Mouse (Mus musculus) heart, adult 2 months (tissue): ENCODE data around the gene Defb25. TPM values are rescaled to one million over a fixed set of nuclear protein-coding genes. Genes with fewer than 3 reads are reported as not detected.

Experiments used
- DNase-seq, 2 experiments: peaks; one replicate each; pipeline ENCODE4 v3.0.0; 2021
- H3K27ac ChIP-seq: fragments of 200-600 bp; 2 replicates; pipeline ENCODE4 v1.8.1; 2022
- H3K27me3 ChIP-seq: fragments of 200-500 bp; 2 replicates; pipeline ENCODE4 v1.6.1; 2012; ENCODE audit warnings: mild to moderate bottlenecking, low read length, inconsistent platforms, mixed read lengths; ENCODE audit not compliant: control insufficient read depth, insufficient read depth
- H3K36me3 ChIP-seq: fragments of 200-500 bp; 2 replicates; pipeline ENCODE4 v1.6.1; 2012; ENCODE audit warnings: low read length, inconsistent platforms; ENCODE audit not compliant: control insufficient read depth, insufficient read depth
- H3K4me1 ChIP-seq: fragments of 200-500 bp; 2 replicates; pipeline ENCODE4 v1.6.1; 2011; ENCODE audit warnings: low read length; ENCODE audit not compliant: control insufficient read depth, insufficient read depth
- H3K4me3 ChIP-seq: fragments of 200-600 bp; 2 replicates; pipeline ENCODE4 v1.8.1; 2022
- H3K79me2 ChIP-seq: fragments of 200-500 bp; replicated peaks from 2 replicates; pipeline ENCODE4 v1.6.1; 2012; ENCODE audit warnings: mild to moderate bottlenecking, inconsistent platforms, low read length, moderate library complexity, mixed read lengths; ENCODE audit not compliant: control insufficient read depth, insufficient read depth
- H3K9ac ChIP-seq: fragments of 200-500 bp; 2 replicates; pipeline ENCODE4 v1.6.1; 2012; ENCODE audit warnings: low read depth, mild to moderate bottlenecking, control low read depth, inconsistent platforms, low read length, mixed read lengths
- CTCF ChIP-seq: fragments of 200-600 bp; IDR thresholded peaks from 2 replicates; pipeline ENCODE4 v1.8.1; 2022; ENCODE audit warnings: antibody characterized with exemption, mild to moderate bottlenecking, moderate library complexity
- EP300 ChIP-seq: fragments of 200-500 bp; IDR thresholded peaks from 2 replicates; pipeline ENCODE4 v1.6.1; 2011; ENCODE audit warnings: low read depth, low read length, control low read depth; ENCODE audit not compliant: insufficient read depth
- POLR2A ChIP-seq: fragments of 200-500 bp; IDR thresholded peaks from 2 replicates; pipeline ENCODE4 v1.6.1; 2011; ENCODE audit warnings: mild to moderate bottlenecking, low read depth, low read length, control low read depth; ENCODE audit not compliant: insufficient read depth
- WGBS: fragments of 180-500 bp; shearing (Covaris S2); methylation state at CpG from one replicate; pipeline ENCODE4 v1.1.7; 2018; 5-methylcytosine and 5-hydroxymethylcytosine counted together
- intact Hi-C: fragments of 180-260 bp; cut with DNase I; formaldehyde crosslinking; loops from one replicate; pipeline ENCODE4 v1.15.1; 2025
- polyA plus RNA-seq: library from polyadenylated mRNA; depleted of rRNA; stranded (reverse); fragments of >200 nt; gene quantifications from 2 replicates; pipeline ENCODE4 v1.2.3, GENCODE M21; 2012
- total RNA-seq, 2 experiments: library from RNA; stranded (reverse); gene quantifications; 2 replicates each; pipeline ENCODE4 v1.2.3; 2021

Defb25 gene
- total and polyA plus RNA-seq, 3 experiments: not detected

DNA sequence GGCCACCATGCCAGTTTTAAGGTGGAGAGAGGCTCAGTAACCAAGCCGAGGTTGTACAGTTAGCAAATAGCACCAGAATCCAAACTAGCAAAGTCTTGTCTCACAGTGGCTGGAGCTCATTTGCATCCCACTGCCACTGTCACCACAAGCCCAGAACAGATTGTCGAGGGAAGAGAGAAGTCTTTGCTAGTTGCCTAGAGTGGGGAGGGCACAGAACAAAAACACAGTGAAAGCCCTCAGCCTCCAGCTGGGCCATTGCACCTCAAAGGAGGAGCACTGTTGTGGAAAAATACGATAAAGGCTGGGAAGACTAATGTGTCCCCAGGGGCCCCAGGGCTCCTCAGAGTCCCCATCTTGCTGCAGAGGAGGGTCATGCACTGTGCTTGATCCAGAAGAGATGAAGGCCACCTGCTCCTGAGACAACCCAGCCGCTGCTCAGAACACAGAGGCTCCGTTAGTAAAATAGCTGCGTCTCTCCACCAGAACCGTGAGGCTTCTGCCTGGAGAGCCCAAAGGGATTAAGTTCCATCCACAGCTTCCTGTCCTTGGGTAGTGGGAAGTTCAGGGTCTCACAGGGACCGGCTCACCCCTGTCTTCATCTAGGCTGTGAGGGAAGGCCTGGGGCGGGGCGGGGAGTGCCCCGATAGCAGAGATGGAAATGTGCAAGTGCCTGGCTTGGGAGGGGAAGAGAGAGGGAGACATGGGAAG is 16.7 kb upstream of the Defb25 start:
- WGBS: 24% methylated on average over 11 of the region's 11 CpGs
- Histone ChIP-seq H3K36me3 (no peaks in the 10 kb centered on the region), H3K27me3 (no peaks in the 10 kb centered on the region), H3K4me3 (no peak overlapping the region), H3K9ac (no peak overlapping the region), H3K79me2 (no peaks in the 10 kb centered on the region), H3K4me1 (peaks cover 3% of the 10 kb centered on the region; the same call in 1 of the 2 replicates), H3K27ac (peak overlapping the region; percentile 66)
- TF ChIP-seq CTCF (peak; percentile 7; the same call in 1 of the 2 replicates), POLR2A (no peak; the same call in 1 of the 2 replicates), EP300 (peak; percentile 52; the same call in 1 of the 2 replicates)
- intact Hi-C loops: no loop called here
- DNase-seq: peak; percentile 61 to 76

GRCm38 (mm10) chr2:152638865-152639264 is 16.0 kb upstream of the Defb25 start:
- TF ChIP-seq CTCF: no peak
- no peak for TF ChIP-seq EP300
- TF ChIP-seq POLR2A: no peak
- intact Hi-C loops: no loop called here
- H3K79me2 ChIP-seq: no peaks in the 10 kb centered on the region
- no peak overlapping the region for H3K9ac ChIP-seq
- H3K27ac ChIP-seq: peak overlapping the region; percentile 66
- DNase-seq: no peak
- peaks cover 3% of the 10 kb centered on the region; the same call in 1 of the 2 replicates for H3K4me1 ChIP-seq
- no peaks in the 10 kb centered on the region for H3K27me3 ChIP-seq
- H3K36me3 ChIP-seq: no peaks in the 10 kb centered on the region
- 51% methylated on average over 6 of the region's 6 CpGs for WGBS
- no peak overlapping the region for H3K4me3 ChIP-seq

GRCm38 (mm10) chr2:152637381-152637780 is 14.5 kb upstream of the Defb25 start:
- H3K27ac ChIP-seq: peak overlapping the region; percentile 68

DNA sequence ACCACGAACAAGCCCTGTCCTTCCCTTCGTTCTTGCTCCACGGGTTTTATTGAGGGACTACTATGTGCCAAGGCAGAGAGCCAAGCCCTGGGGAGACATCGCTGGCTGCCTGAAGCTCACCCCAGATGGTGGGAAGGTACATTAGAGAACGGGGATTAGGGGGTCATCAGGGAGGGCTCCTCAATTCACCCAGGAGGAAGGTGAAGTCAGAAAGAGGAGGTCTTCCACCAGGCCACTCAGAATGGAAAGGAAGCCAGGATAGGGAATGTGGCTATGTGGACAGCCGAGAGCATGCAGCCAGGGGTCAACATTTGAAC is 14.1 kb upstream of the Defb25 start:
- no peak overlapping the region for H3K9ac ChIP-seq

More at GRCm38 (mm10) chr2:152637381-152637780, 14.5 kb upstream of the Defb25 start:
- Histone ChIP-seq H3K79me2 (no peaks in the 10 kb centered on the region), H3K4me1 (peaks cover 5% of the 10 kb centered on the region), H3K9ac (no peak overlapping the region), H3K36me3 (no peaks in the 10 kb centered on the region), H3K4me3 (no peak overlapping the region), H3K27me3 (no peaks in the 10 kb centered on the region)
- WGBS: 73% methylated on average over 4 of the region's 4 CpGs
- TF ChIP-seq CTCF (no peak), EP300 (no peak), POLR2A (no peak)
- intact Hi-C loops: no loop called here
- DNase-seq: no peak

DNA sequence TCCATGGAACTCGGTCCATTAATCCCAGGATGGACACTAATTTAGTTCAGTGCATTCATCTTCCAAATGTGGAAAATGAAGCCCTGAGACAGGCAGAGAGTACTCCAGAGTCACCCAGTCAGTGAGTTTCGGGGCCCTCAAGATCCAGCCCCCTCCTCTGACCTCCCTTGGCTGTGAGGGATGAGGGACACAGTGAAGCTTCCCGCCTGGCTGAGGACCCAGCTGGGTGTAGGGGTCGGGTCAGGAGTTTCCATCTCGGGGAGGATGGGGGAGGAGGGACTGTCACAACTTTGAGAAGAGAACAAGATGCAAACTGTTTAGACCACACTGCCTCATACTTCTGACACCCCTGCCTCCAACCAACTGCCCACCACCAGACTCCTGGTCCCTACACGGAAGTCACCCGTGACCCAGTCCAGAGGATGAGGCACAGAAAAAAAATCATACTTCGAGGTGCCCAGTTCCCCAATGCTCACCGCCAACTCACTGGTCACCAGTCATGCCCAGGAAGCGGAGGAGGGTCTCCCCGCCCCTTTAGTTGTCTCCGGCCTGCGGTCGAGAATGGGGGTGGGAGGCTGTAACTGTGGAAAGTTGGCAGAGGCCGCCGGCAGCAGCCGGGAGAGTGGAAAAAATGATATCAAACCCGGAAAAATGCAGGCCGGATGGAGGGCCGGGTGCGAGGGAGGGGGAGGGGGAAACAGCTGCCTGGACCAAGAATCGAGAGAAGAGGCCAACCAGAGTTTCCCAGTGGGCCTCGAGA is 13.6 kb upstream of the Defb25 start:
- 33% methylated on average over 23 of the region's 23 CpGs for WGBS
- H3K27ac ChIP-seq: peak overlapping the region; percentile 85
- H3K4me1 ChIP-seq: peaks cover 5% of the 10 kb centered on the region
- TF ChIP-seq CTCF (no peak), EP300 (peak; percentile 66), POLR2A (0 out of 2 replicates have a peak, but pooled peaks have one; percentile 40)
- no peak overlapping the region; the same call in 1 of the 2 replicates for H3K4me3 ChIP-seq
- DNase-seq: peak; percentile 79 to 85
- no peaks in the 10 kb centered on the region for H3K36me3 ChIP-seq
- intact Hi-C loops: no loop called here
- H3K9ac ChIP-seq: no peak overlapping the region
- no peaks in the 10 kb centered on the region for H3K27me3 ChIP-seq
- H3K79me2 ChIP-seq: no peaks in the 10 kb centered on the region

More for the DNA sequence above, 14.1 kb upstream of the Defb25 start:
- DNase-seq: no peak
- WGBS: 34% methylated on average over 6 of the region's 6 CpGs
- no peaks in the 10 kb centered on the region for H3K79me2 ChIP-seq
- no peak overlapping the region for H3K4me3 ChIP-seq
- H3K27ac ChIP-seq: peak overlapping the region; percentile 68
- TF ChIP-seq POLR2A (no peak), EP300 (no peak), CTCF (no peak)
- intact Hi-C loops: no loop called here
- H3K36me3 ChIP-seq: no peaks in the 10 kb centered on the region
- no peaks in the 10 kb centered on the region for H3K27me3 ChIP-seq
- H3K4me1 ChIP-seq: peaks cover 5% of the 10 kb centered on the region
